Mouse (Mus musculus): Measurements from ENCODE around the gene Gtf2a2. TPM values are rescaled to one million over a fixed set of nuclear protein-coding genes. Genes with fewer than 3 reads are reported as not detected.

The Gtf2a2 gene
- polyA plus RNA-seq (2014; fragmentation: Illumina TruSeq; extraction: RNeasy Lipid Tissue Mini Kit (QIAGEN cat#74804); ENCODE audit: low read depth, low replicate concordance) = 79.2 TPM

GRCm38 (mm10) chr9:70012408-70012901 lies at the start of gene Gtf2a2:
Gtf2a2 (plus strand) TSS chr9:70012550.

DNA sequence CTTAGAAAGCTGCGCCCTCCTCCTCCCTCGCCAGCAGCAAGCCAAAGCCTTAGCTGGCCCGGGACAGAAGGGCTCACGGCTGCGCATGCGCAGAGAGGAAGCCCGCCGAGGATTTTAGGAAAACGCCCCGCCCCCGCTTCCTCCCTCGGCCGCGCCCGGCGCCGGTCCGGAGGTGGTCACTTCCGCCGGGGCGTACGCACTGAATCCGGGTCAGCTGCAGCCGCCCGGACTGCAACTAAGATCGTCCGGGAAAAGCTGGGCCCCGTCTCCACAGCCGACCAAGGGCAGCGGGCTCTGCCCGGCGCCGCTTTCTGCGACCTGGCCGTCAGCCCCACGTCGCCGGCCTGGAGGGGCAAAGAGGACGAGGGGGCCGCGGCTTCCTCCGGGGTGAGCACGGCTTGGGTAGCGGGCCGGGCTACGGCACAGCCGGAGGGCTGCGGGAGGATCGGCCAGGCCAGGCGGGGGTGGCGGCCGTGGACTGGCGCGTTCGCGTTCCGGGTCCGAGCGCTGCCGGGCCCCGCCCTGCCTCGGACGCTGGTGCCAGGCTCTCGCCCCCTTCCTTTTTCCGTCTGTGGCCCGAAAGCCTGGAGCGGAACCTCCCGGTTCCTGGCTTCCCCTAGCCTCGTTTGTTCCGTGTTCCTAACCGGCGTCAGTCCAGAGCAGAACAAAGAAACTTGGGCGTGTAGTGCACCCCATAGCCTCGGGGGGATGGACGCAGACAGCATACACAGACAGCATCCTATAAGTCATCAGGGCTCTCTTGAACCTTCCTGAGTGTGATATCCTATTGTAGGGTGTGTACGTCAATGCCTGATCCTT lies 22.8 kb upstream of the Gtf2a2 start, which contains the start of gene Bnip2:
Gene Bnip2, plus strand, starts transcription at position 164 of the 819 bp plus-strand sequence.

DNA sequence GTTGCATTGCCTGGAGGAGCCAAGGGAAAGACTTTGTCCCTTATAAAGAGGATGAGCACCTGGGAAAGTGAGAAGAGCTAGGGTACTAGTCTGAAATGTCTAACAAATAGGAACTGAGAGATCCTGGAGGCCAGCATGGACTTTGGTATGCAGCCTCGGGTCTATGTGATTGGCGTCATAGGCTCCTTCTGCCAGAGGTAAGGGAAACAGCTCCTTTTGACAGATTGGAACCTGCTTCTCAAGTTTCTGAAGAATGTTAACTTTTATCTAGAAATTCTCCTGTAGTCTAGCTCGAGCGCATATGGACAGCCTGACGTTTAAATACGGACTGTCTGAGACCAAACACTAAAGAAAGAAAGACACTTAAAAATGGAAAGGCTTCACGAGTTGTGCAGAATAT lies 25.6 kb downstream of the Gtf2a2 start, which contains the start of gene Gcnt3:
Gene Gcnt3, minus strand, starts transcription at position 101 of the 400 bp plus-strand sequence.

Other genes with a start within 250 kb of the Gtf2a2 start
- 101 TPM for gene Bnip2, start 23.1 kb upstream of the Gtf2a2 start, polyA plus RNA-seq (2014; fragmentation: Illumina TruSeq; extraction: RNeasy Lipid Tissue Mini Kit (QIAGEN cat#74804); ENCODE audit: low read depth, low replicate concordance)
- gene Gcnt3, start 25.5 kb downstream of the Gtf2a2 start, polyA plus RNA-seq (2014; fragmentation: Illumina TruSeq; extraction: RNeasy Lipid Tissue Mini Kit (QIAGEN cat#74804); ENCODE audit: low read depth, low replicate concordance) = not detected
- 3.5 TPM for gene Fam81a, start 130.0 kb downstream of the Gtf2a2 start, polyA plus RNA-seq (2014; fragmentation: Illumina TruSeq; extraction: RNeasy Lipid Tissue Mini Kit (QIAGEN cat#74804); ENCODE audit: low read depth, low replicate concordance)
- 6.5 TPM for gene Myo1e, start 194.8 kb downstream of the Gtf2a2 start, polyA plus RNA-seq (2014; fragmentation: Illumina TruSeq; extraction: RNeasy Lipid Tissue Mini Kit (QIAGEN cat#74804); ENCODE audit: low read depth, low replicate concordance)

Measured in heart, adult 10 weeks (tissue).